Mouse (Mus musculus): ENCODE measurements at regions not wholly inside any gene's neighbourhood (a gene's known extent, or its start where the extent isn't known, plus 50 kb on each side); places are given as distances from the start of the nearest gene placed in this dataset.

GRCm38 (mm10) chr12:106273591-106273990, 263.6 kb downstream of the Vrk1 start:
- TF ChIP-seq CTCF (IDR thresholded peaks at IDR 0.05; ENCODE audit: borderline replicate concordance, insufficient read depth, low read depth, low read length) (no peak), POLR2A (IDR thresholded peaks at IDR 0.05; ENCODE audit: borderline replicate concordance, insufficient read depth, low read length) (no peak)

Data from cerebellum, adult 2 months (tissue).